In genomic region chr11:71052554-71052953, GRCm38 (mm10) we compare ENCODE assay signal across 8 mouse cellular contexts. TPM values are rescaled to one million over a fixed set of nuclear protein-coding genes. Genes with fewer than 3 reads are reported as not detected.
A peak's percentile ranks its signal among the peaks of the same experiment; 100 is the strongest.
DNase-seq lines count a peak whose midpoint lies in the region; ATAC-seq lines count a peak whose summit lies in the region.
"Had no signal": no experiment of that assay in that cellular context is flagged by ENCODE, and none has a peak within 500 bp of the region (broad histone marks: within the 10 kb centered on the region; RNA-seq: fewer than 3 reads in every experiment).

No protein-coding gene starts in this region.

- DNase-seq in hindbrain, embryonic 14.5 days (ENCODE audit: low spot score), result peak; percentile 79
- DNase-seq in hindbrain, embryonic 10.5 days (ENCODE audit: low spot score), result no peak
- DNase-seq in 3T3-L1 (ENCODE audit: low read depth, low spot score) (peak; percentile 49), 416B (ENCODE audit: low read depth) (peak; percentile 60)
- peak; percentile 35 for DNase-seq in embryo, embryonic 9.5 days (ENCODE audit: extremely low spot score)
- no peak for DNase-seq in urinary bladder, adult 2 months (ENCODE audit: low spot score)
- no peak for DNase-seq in right cerebral cortex, postnatal 36 days (ENCODE audit: low spot score in 2 of 2)

- no peaks in the 10 kb centered on the region for H3K36me3 ChIP-seq in hindbrain, embryonic 14.5 days (replicated peaks; ENCODE audit: control insufficient read depth, insufficient read depth)
- no peaks in the 10 kb centered on the region for H3K36me3 ChIP-seq in hindbrain, embryonic 10.5 days
- H3K36me3 ChIP-seq: liver, embryonic 15.5 days had no signal

- H3K4me2 ChIP-seq in hindbrain, embryonic 14.5 days (replicated peaks), result no peak overlapping the region
- H3K4me2 ChIP-seq: liver, embryonic 15.5 days had no signal

- no peak overlapping the region for H3K4me3 ChIP-seq in hindbrain, embryonic 14.5 days (replicated peaks; ENCODE audit: low read length)
- no peak overlapping the region for H3K4me3 ChIP-seq in hindbrain, embryonic 10.5 days
- H3K4me3 ChIP-seq: liver, embryonic 15.5 days had no signal

- no peaks in the 10 kb centered on the region for H3K4me1 ChIP-seq in hindbrain, embryonic 14.5 days (replicated peaks; ENCODE audit: control insufficient read depth, insufficient read depth, low read length)
- H3K4me1 ChIP-seq in hindbrain, embryonic 10.5 days (replicated peaks), result no peaks in the 10 kb centered on the region
- H3K4me1 ChIP-seq: liver, embryonic 15.5 days had no signal

- 3% methylated on average over 1 of the region's 1 CpGs for WGBS in hindbrain, embryonic 14.5 days
- 2% methylated on average over 1 of the region's 1 CpGs for WGBS in hindbrain, embryonic 10.5 days

- H3K9ac ChIP-seq in hindbrain, embryonic 14.5 days, result no peak overlapping the region
- H3K9ac ChIP-seq: liver, embryonic 15.5 days had no signal

- no peak overlapping the region for H3K27ac ChIP-seq in hindbrain, embryonic 14.5 days
- no peak overlapping the region for H3K27ac ChIP-seq in hindbrain, embryonic 10.5 days
- H3K27ac ChIP-seq: liver, embryonic 15.5 days had no signal

- no peaks in the 10 kb centered on the region for H3K9me3 ChIP-seq in hindbrain, embryonic 14.5 days (ENCODE audit: control insufficient read depth, low read length)
- H3K9me3 ChIP-seq in hindbrain, embryonic 10.5 days, result no peaks in the 10 kb centered on the region
- H3K9me3 ChIP-seq: liver, embryonic 15.5 days had no signal

- no peak for ATAC-seq in hindbrain, embryonic 14.5 days (ENCODE audit: low FRiP score)

- H3K27me3 ChIP-seq in hindbrain, embryonic 14.5 days (ENCODE audit: control insufficient read depth, insufficient read depth, low read length), result no peaks in the 10 kb centered on the region
- no peaks in the 10 kb centered on the region for H3K27me3 ChIP-seq in hindbrain, embryonic 10.5 days (ENCODE audit: insufficient read depth, poor library complexity, severe bottlenecking)
- H3K27me3 ChIP-seq: liver, embryonic 15.5 days had no signal

RNA-seq across cellular contexts. Expression of gene 6330403K07Rik, which starts 19.2 kb away (rescaled TPM):
- polyA plus RNA-seq in hindbrain, embryonic 14.5 days (2014; fragmentation: Nextera tagmentation; extraction: Ambion mirVana), result 298 and 315 TPM in 2 replicates
- polyA plus RNA-seq in hindbrain, embryonic 10.5 days (2016; fragmentation: Nextera tagmentation; extraction: Ambion mirVana), result 141 and 276 TPM in 2 replicates
- polyA plus RNA-seq in urinary bladder, adult 2 months (2012; rRNA removed), result 2.6 and 3.2 TPM in 2 replicates

RNA-seq across cellular contexts. Expression of gene Derl2, which starts 32.9 kb away (rescaled TPM):
- polyA plus RNA-seq in hindbrain, embryonic 14.5 days (2014; fragmentation: Nextera tagmentation; extraction: Ambion mirVana), result 30.2 and 37.1 TPM in 2 replicates
- polyA plus RNA-seq in hindbrain, embryonic 10.5 days (2016; fragmentation: Nextera tagmentation; extraction: Ambion mirVana), result 33.0 and 33.5 TPM in 2 replicates
- polyA plus RNA-seq in urinary bladder, adult 2 months (2012; rRNA removed), result 21.7 and 25.5 TPM in 2 replicates

RNA-seq across cellular contexts. Expression of gene Mis12, which starts 33.1 kb away (rescaled TPM):
- polyA plus RNA-seq in hindbrain, embryonic 14.5 days (2014; fragmentation: Nextera tagmentation; extraction: Ambion mirVana), result 24.3 and 31.6 TPM in 2 replicates
- polyA plus RNA-seq in hindbrain, embryonic 10.5 days (2016; fragmentation: Nextera tagmentation; extraction: Ambion mirVana), result 50.8 and 62.6 TPM in 2 replicates
- polyA plus RNA-seq in urinary bladder, adult 2 months (2012; rRNA removed), result 11.0 and 13.3 TPM in 2 replicates

RNA-seq across cellular contexts. Expression of gene Dhx33, which starts 48.3 kb away (rescaled TPM):
- polyA plus RNA-seq in hindbrain, embryonic 14.5 days (2014; fragmentation: Nextera tagmentation; extraction: Ambion mirVana), result 15.7 and 16.5 TPM in 2 replicates
- polyA plus RNA-seq in hindbrain, embryonic 10.5 days (2016; fragmentation: Nextera tagmentation; extraction: Ambion mirVana), result 18.8 and 21.7 TPM in 2 replicates
- polyA plus RNA-seq in urinary bladder, adult 2 months (2012; rRNA removed), result 16.2 and 18.4 TPM in 2 replicates

Comparison
In these comparisons a context has a peak if more than half of its experiments do, and no peak if none do; other contexts are left out.
1. DNase-seq: peak in hindbrain, embryonic 14.5 days (single experiment), 3T3-L1 (single experiment), 416B (single experiment) and embryo, embryonic 9.5 days (single experiment); none in hindbrain, embryonic 10.5 days (single experiment), urinary bladder, adult 2 months (single experiment) and right cerebral cortex, postnatal 36 days (0 of 2).
2. RNA of gene 6330403K07Rik, which starts 19.2 kb away (polyA plus RNA-seq): 298 to 315 TPM in hindbrain, embryonic 14.5 days and 141 to 276 TPM in hindbrain, embryonic 10.5 days; 2.6 to 3.2 TPM in urinary bladder, adult 2 months; every median in the first group is over 10 times any median in the second.